Mouse (Mus musculus): ENCODE measurements around the gene Spred3. TPM values are rescaled to one million over a fixed set of nuclear protein-coding genes. Genes with fewer than 3 reads are reported as not detected.

Spred3 gene
- polyA plus RNA-seq, 1 experiment, result 1.9 TPM

GRCm38 (mm10) chr7:29179323-29179722 lies 9.1 kb upstream of the Spred3 start:
- Histone ChIP-seq H3K4me1 (ENCODE audit: control insufficient read depth, insufficient read depth, insufficient read length, low read length) (peaks cover 5% of the 10 kb centered on the region; the same call in 1 of the 2 replicates), H3K36me3 (ENCODE audit: control insufficient read depth, insufficient read depth, low read length) (peaks cover 24% of the 10 kb centered on the region), H3K27ac (ENCODE audit: insufficient read depth, low read depth, low read length) (no peak overlapping the region), H3K4me3 (ENCODE audit: low read depth, low read length) (peak overlapping the region; percentile 49), H3K27me3 (ENCODE audit: control insufficient read depth, insufficient read depth, low read length) (no peaks in the 10 kb centered on the region)
- TF ChIP-seq CTCF (IDR thresholded peaks at IDR 0.05; ENCODE audit: extremely low read depth, insufficient read length, insufficient replicate concordance, low read depth, low read length) (no peak), POLR2A (IDR thresholded peaks at IDR 0.05; ENCODE audit: low read depth, low read length) (no peak)
- WGBS, result 19% methylated on average over 7 of the region's 7 CpGs

GRCm38 (mm10) chr7:29178106-29178505 lies 7.9 kb upstream of the Spred3 start:
- Histone ChIP-seq H3K27me3 (ENCODE audit: control insufficient read depth, insufficient read depth, low read length) (no peaks in the 10 kb centered on the region), H3K4me3 (ENCODE audit: low read depth, low read length) (no peak overlapping the region), H3K36me3 (ENCODE audit: control insufficient read depth, insufficient read depth, low read length) (peaks cover 32% of the 10 kb centered on the region), H3K27ac (ENCODE audit: insufficient read depth, low read depth, low read length) (no peak overlapping the region), H3K4me1 (ENCODE audit: control insufficient read depth, insufficient read depth, insufficient read length, low read length) (peaks cover 5% of the 10 kb centered on the region; the same call in 1 of the 2 replicates)
- WGBS, result 80% methylated on average over 4 of the region's 4 CpGs
- TF ChIP-seq POLR2A (IDR thresholded peaks at IDR 0.05; ENCODE audit: low read depth, low read length) (no peak), CTCF (IDR thresholded peaks at IDR 0.05; ENCODE audit: extremely low read depth, insufficient read length, insufficient replicate concordance, low read depth, low read length) (peak; percentile 24; the same call in 1 of the 2 replicates)

GRCm38 (mm10) chr7:29172390-29173016 lies 2.3 kb upstream of the Spred3 start:
- H3K36me3 ChIP-seq (ENCODE audit: control insufficient read depth, insufficient read depth, low read length), result peaks cover 34% of the 10 kb centered on the region
- 68% methylated on average over 32 of the region's 32 CpGs for WGBS
- no peak overlapping the region for H3K4me3 ChIP-seq (ENCODE audit: low read depth, low read length)
- TF ChIP-seq CTCF (IDR thresholded peaks at IDR 0.05; ENCODE audit: extremely low read depth, insufficient read length, insufficient replicate concordance, low read depth, low read length), result no peak
- TF ChIP-seq POLR2A (IDR thresholded peaks at IDR 0.05; ENCODE audit: low read depth, low read length), result no peak
- peaks cover 20% of the 10 kb centered on the region for H3K4me1 ChIP-seq (ENCODE audit: control insufficient read depth, insufficient read depth, insufficient read length, low read length)
- H3K27me3 ChIP-seq (ENCODE audit: control insufficient read depth, insufficient read depth, low read length), result peaks cover 34% of the 10 kb centered on the region
- H3K27ac ChIP-seq (ENCODE audit: insufficient read depth, low read depth, low read length), result no peak overlapping the region

- no peak for TF ChIP-seq CTCF (IDR thresholded peaks at IDR 0.05; ENCODE audit: extremely low read depth, insufficient read length, insufficient replicate concordance, low read depth, low read length)
- TF ChIP-seq POLR2A (IDR thresholded peaks at IDR 0.05; ENCODE audit: low read depth, low read length), result no peak
- Histone ChIP-seq H3K36me3 (ENCODE audit: control insufficient read depth, insufficient read depth, low read length) (peaks cover 31% of the 10 kb centered on the region), H3K4me1 (ENCODE audit: control insufficient read depth, insufficient read depth, insufficient read length, low read length) (peaks cover 20% of the 10 kb centered on the region), H3K27me3 (ENCODE audit: control insufficient read depth, insufficient read depth, low read length) (peaks cover 34% of the 10 kb centered on the region), H3K4me3 (ENCODE audit: low read depth, low read length) (peak overlapping the region; percentile 81), H3K27ac (ENCODE audit: insufficient read depth, low read depth, low read length) (no peak overlapping the region)
- 7% methylated on average over 34 of the region's 34 CpGs for WGBS
Observed at GRCm38 (mm10) chr7:29171562-29172097, 1.4 kb upstream of the Spred3 start.

GRCm38 (mm10) chr7:29170755-29171561 lies 747 bp upstream of the Spred3 start:
- H3K27ac ChIP-seq (ENCODE audit: insufficient read depth, low read depth, low read length), result no peak overlapping the region
- H3K4me1 ChIP-seq (ENCODE audit: control insufficient read depth, insufficient read depth, insufficient read length, low read length), result peaks cover 20% of the 10 kb centered on the region
- no peak for TF ChIP-seq CTCF (IDR thresholded peaks at IDR 0.05; ENCODE audit: extremely low read depth, insufficient read length, insufficient replicate concordance, low read depth, low read length)
- no peak for TF ChIP-seq POLR2A (IDR thresholded peaks at IDR 0.05; ENCODE audit: low read depth, low read length)
- WGBS, result 2% methylated on average over 43 of the region's 43 CpGs
- H3K36me3 ChIP-seq (ENCODE audit: control insufficient read depth, insufficient read depth, low read length), result peaks cover 26% of the 10 kb centered on the region
- H3K4me3 ChIP-seq (ENCODE audit: low read depth, low read length), result peak overlapping the region; percentile 81
- peaks cover 34% of the 10 kb centered on the region for H3K27me3 ChIP-seq (ENCODE audit: control insufficient read depth, insufficient read depth, low read length)

- peaks cover 11% of the 10 kb centered on the region for H3K36me3 ChIP-seq (ENCODE audit: control insufficient read depth, insufficient read depth, low read length)
- TF ChIP-seq POLR2A (IDR thresholded peaks at IDR 0.05; ENCODE audit: low read depth, low read length) (no peak), CTCF (IDR thresholded peaks at IDR 0.05; ENCODE audit: extremely low read depth, insufficient read length, insufficient replicate concordance, low read depth, low read length) (no peak)
- peaks cover 20% of the 10 kb centered on the region for H3K4me1 ChIP-seq (ENCODE audit: control insufficient read depth, insufficient read depth, insufficient read length, low read length)
- H3K27me3 ChIP-seq (ENCODE audit: control insufficient read depth, insufficient read depth, low read length), result peaks cover 34% of the 10 kb centered on the region
- no peak overlapping the region for H3K27ac ChIP-seq (ENCODE audit: insufficient read depth, low read depth, low read length)
- peak overlapping the region; percentile 81 for H3K4me3 ChIP-seq (ENCODE audit: low read depth, low read length)
- WGBS, result under 1% methylated on average over 30 of the region's 39 CpGs
Observed at GRCm38 (mm10) chr7:29169231-29170065, 763 bp downstream of the Spred3 start.

All from small intestine, adult 2 months (tissue).